Mouse (Mus musculus) heart, postnatal 0 days (tissue): ENCODE measurements around the gene Lysmd1.

Source experiments
- CTCF ChIP-seq: IDR thresholded peaks from 2 replicates; pipeline ENCODE4 v1.5.1; 2016; ENCODE audit warnings: antibody characterized with exemption, control low read depth, low read depth
- EP300 ChIP-seq: IDR thresholded peaks from 2 replicates; pipeline ENCODE4 v1.6.1; 2016; ENCODE audit warnings: antibody characterized with exemption, low read depth

DNA sequence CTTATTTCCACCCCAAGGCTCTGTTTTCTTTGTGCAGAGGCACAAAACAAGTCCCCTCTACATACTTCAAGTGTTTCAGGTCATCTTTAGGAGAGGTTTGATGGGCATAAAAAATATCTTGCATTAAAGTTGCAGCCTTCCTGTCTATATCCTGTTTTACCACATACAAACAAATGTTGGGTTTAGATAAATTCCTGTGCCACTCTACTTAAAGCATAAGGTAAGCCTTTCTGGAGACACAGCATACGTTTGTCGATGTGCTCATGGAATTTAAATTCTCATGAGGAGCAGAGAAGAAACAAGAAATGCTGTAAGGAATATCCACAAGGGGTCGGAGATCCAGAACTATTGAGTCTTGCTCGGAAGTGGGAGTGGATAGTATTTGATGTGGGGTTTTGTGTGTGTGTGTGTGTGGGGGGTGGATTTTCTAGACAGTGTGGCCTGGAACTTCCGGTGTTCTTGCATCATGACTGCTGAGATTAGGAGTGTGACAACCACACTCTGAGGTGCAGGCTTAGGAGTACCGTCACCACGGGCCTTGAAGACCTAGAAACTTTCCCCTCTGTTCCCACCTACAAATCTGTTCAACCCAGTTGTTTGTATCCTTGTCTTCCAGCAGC lies 1.7 kb downstream of the Lysmd1 start:
- no peak for TF ChIP-seq EP300
- no peak for TF ChIP-seq CTCF
